Mouse (Mus musculus): ENCODE measurements around the gene Sorl1.

DNA sequence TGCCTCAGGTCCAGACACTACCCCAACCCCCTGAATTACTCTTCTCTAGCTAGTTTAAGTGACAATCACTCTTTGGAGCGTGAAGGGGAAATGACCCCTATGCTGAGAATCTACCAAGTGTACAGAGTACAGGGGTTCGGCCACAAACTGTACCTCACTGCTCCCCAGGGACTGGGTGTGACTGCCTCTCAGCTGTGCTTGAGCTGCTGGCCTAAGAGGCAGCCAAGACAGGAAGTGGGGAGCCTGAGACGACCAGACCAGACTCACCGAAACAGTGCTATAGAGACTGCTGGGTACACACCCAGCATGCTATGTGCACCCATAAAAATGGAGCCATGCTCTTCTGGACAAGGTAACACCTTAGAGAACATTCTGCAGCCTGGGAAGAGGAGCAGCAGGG, 95.3 kb downstream of the Sorl1 start:
- TF ChIP-seq ELF1 (IDR thresholded peaks at IDR 0.05; ENCODE audit: low read depth, low read length) (no peak), CTCF (conservative IDR thresholded peaks at IDR 0.05 in 1 of 2, IDR thresholded peaks at IDR 0.05 in 1 of 2; ENCODE audit: low read depth in 2 of 2, low read length in 2 of 2) (no peak), ETS1 (conservative IDR thresholded peaks at IDR 0.05; ENCODE audit: low read depth, low read length) (peak; percentile 69), MAX (IDR thresholded peaks at IDR 0.05; ENCODE audit: low read length) (no peak), CHD1 (IDR thresholded peaks at IDR 0.05; ENCODE audit: low read depth, low read length) (no peak), EP300 (IDR thresholded peaks at IDR 0.05; ENCODE audit: low read length) (peak; percentile 59), USF1 (IDR thresholded peaks at IDR 0.05; ENCODE audit: low read depth, low read length) (no peak), MAFK (IDR thresholded peaks at IDR 0.05; ENCODE audit: insufficient replicate concordance, low read length) (no peak), HCFC1 (IDR thresholded peaks at IDR 0.05; ENCODE audit: low read depth, low read length) (no peak), RAD21 (IDR thresholded peaks at IDR 0.05; ENCODE audit: low read depth, low read length) (no peak), MYC (IDR thresholded peaks at IDR 0.05; ENCODE audit: low read depth, low read length) (no peak)

Measured in CH12.LX (cell line).